Mouse (Mus musculus): ENCODE measurements around the gene Nhlrc1. TPM values are rescaled to one million over a fixed set of nuclear protein-coding genes. Genes with fewer than 3 reads are reported as not detected.

The Nhlrc1 gene
- total RNA-seq (2014; fragmentation: Nextera tagmentation), result 0.90 and 2.1 TPM in 2 replicates
- total RNA-seq (2017), result 0.75 and 0.80 TPM in 2 replicates

DNA sequence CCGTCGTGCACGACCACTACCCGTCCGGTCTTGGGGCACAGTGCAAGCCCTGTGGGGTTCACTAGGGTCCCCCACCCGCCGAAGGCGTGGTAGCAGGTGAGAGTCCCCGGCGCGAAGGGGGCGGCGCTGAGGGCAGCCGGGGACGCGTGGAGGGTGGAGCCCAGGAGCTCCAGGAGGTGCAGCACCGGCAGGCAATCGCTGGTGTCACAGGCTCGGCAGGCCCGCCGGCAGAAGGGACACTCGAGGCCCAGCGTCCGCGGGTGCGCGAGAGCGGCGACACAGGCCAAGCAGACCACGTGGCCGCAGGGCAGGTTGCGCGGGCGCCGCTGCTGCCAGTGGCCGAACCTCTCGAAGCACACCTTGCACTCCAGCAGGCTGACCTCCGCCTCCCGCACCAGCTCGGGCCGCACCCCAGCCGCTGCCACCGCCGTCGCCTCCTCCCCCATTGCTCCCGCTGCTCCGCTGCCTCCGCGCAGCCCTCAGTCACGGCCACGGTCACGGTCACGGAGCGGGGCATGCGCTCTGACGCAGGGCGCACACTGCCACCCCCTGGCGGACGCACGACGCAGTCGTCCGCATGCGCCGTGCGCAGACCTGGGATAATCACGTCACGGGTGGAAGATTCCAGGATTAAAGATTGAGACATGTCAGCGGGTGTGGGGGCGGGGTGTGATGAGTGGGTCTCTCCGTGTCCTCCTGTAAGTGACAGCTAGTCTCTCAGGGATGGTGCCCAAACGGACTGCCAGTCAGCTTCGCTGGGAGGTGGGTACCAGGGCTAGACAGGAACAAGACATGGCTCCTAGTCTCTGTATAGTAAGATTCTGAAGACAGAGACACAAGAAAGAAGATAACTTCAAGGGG, at the start of gene Nhlrc1:
Gene Nhlrc1, minus strand, starts transcription at position 517 of the 861 bp plus-strand sequence.
- peak; percentile 86 for ATAC-seq (replicated peaks; ENCODE audit: low FRiP score, low TSS enrichment, poor library complexity, severe bottlenecking)

DNA sequence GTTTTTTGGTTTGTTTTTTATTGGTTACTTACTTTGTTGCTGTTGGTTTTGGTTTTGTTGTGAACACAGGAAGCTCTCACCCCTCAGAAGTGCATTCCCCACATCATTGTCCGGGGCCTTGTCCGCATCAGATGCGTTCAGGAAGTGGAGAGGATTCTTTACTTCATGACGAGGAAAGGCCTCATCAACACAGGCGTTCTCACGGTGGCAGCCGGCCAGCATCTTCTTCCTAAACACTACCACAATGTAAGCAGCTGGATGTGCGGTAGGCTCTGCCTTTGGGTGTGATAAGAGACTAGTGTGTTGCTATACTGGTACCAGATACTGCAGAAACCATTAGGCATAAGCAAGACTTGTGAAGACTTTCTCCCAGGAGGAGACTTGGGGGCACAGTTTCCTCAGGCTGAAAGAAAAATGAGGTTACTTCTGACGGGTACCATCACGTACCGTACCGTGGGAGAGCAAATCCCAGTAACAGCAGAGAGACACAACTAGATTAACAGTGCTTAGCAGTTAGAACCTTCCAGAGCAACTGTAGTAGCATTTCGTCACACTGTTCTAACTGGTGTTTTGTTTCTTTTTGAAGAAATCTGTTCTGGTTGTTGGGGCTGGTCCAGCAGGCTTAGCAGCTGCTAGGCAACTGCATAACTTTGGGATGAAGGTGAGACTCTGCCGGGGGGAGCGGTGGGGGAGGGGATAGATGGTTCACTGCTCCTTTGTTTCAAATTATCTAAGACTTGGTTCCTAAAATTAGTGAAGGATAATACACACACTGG, 49.5 kb upstream of the Nhlrc1 start:
- ATAC-seq (replicated peaks; ENCODE audit: low FRiP score, low TSS enrichment, poor library complexity, severe bottlenecking), result peak; percentile 63; the same call in 1 of the 2 replicates

DNA sequence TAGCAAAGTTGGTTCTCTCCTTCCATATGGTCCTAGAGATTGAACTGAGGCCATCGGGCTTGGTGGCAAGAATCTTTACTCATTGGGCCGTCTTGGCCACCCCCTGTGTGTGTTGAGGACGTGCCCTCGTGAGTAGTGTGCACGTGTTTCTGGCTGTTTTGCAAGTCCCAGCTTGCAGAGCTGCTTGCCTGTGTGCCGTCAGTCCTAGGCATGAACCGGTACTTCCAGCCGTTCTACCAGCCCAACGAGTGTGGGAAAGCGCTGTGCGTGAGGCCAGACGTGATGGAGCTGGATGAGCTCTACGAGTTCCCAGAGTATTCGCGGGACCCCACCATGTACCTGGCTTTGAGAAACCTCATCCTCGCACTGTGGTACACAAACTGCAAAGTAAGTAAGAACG, 48.1 kb upstream of the Nhlrc1 start:
- ATAC-seq (replicated peaks; ENCODE audit: low FRiP score, low TSS enrichment, poor library complexity, severe bottlenecking), result no peak

DNA sequence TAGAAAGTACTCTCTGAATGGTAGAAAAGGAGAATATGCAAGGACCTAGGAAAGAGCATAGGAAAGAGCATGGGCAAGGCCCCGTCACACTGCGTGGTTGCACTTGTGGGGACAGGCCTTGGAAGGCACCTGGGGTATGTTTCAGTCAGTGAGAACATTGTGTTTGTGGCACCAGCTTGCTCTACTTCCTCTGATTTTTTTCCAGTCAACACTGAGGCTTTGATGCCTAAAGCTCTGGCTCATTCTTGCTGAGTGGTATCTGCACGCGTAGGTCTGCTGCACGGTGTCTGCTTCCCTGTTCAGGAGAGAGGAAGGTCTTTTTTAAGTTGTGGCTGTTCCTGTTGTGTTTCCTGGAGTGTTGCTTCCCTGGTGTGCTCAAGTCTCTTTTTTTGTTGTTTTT, 42.1 kb upstream of the Nhlrc1 start:
- ATAC-seq (replicated peaks; ENCODE audit: low FRiP score, low TSS enrichment, poor library complexity, severe bottlenecking), result no peak

DNA sequence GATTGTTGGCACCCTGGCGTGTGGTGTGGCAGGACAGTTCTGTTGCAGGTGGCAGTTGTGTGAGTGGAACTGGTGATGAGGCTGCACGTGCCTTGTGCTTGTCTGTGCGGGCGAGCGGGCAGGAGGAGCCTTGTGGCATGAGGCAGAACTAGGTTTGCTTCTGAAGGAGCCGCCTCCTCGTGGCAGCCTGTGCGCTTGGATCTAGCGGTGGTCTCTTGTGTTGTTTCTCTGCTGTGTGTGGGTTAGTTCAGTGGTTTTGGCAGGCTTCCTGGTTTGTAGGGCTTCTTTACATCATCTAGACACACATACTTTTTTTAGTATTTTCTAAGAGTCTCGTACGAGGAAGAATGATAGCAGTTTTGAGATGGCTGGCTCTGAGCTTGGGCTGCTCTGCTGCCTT, 41.5 kb upstream of the Nhlrc1 start:
- peak; percentile 20; the same call in 1 of the 2 replicates for ATAC-seq (replicated peaks; ENCODE audit: low FRiP score, low TSS enrichment, poor library complexity, severe bottlenecking)

DNA sequence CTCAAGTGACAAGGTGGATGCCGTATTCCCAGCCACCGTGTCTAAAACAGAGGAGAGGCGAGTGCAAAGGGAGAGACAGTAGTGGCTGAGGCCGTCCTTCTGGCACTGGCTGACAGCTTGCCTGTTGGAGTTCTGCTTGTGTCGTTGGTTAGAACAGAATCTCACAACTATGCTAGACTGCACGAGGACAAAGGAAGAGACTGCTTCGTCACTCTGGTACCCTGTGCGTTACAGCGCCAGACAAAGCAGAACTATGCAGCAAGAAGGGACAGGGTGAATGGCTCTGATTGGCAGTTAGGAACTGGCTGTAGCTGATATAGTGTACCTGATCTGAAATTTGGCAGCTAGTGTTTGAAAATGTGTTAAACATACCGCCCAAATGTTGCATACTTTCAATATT, 39.3 kb upstream of the Nhlrc1 start:
- ATAC-seq (replicated peaks; ENCODE audit: low FRiP score, low TSS enrichment, poor library complexity, severe bottlenecking), result no peak

DNA sequence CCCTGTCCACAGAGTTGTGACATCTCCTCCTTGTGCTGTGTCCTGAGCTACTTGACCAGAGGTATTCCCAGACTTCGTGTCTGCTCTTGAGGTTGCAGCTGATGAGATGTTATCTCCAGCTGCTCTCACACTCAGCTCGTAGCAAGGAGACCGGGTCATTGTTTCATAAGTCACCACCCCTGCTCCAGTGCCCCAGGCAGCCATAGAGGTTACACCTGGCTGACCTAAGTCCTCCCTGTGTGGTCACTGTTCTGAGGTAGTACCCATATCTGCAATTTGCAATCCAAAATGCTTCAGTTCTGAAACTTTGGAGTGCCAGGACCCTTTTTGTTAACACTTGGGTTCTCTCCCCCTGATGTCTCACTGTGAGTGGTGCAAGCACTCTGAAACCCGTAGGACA, 35.4 kb upstream of the Nhlrc1 start:
- no peak for ATAC-seq (replicated peaks; ENCODE audit: low FRiP score, low TSS enrichment, poor library complexity, severe bottlenecking)

DNA sequence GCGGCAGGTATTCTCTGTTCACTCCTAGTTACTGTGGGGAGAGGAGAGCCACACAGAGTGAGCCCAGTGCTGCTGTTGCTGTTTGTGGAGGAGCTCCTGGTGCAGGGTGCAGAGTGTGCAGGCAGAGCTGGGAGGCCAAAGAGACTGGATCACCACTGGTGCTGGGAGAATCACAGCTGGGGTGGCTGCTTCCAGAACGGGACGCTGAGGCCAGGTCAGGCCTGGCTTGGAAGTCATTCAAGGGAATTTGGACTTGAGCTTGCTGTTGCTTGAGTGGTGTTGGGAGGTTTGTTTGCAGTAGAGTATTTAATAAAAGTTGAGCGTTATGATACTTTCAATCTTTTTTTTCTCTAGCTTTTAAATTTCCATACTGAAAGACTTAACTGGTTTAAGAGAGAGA, 33.3 kb upstream of the Nhlrc1 start:
- no peak for ATAC-seq (replicated peaks; ENCODE audit: low FRiP score, low TSS enrichment, poor library complexity, severe bottlenecking)

DNA sequence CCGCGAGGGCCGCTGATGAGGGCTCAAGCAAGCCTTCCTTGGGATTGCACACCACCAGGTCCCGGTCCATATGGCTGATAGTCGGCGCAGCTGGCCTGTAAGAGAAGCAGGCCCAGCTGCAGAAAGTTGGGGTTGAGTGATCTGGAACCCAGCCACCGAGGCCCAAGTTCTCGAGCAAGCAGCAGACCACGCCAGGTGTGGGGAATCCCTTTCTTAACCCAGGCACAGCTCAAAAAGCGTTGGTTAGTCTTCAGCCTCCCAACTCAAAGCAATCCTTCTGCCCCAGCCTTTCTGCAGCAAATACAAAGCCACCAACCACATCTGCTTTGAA, 29.9 kb upstream of the Nhlrc1 start, which contains the start of gene Tpmt:
Gene Tpmt, minus strand, starts transcription at position 121 of the 331 bp plus-strand sequence.
- no peak for ATAC-seq (replicated peaks; ENCODE audit: low FRiP score, low TSS enrichment, poor library complexity, severe bottlenecking)

DNA sequence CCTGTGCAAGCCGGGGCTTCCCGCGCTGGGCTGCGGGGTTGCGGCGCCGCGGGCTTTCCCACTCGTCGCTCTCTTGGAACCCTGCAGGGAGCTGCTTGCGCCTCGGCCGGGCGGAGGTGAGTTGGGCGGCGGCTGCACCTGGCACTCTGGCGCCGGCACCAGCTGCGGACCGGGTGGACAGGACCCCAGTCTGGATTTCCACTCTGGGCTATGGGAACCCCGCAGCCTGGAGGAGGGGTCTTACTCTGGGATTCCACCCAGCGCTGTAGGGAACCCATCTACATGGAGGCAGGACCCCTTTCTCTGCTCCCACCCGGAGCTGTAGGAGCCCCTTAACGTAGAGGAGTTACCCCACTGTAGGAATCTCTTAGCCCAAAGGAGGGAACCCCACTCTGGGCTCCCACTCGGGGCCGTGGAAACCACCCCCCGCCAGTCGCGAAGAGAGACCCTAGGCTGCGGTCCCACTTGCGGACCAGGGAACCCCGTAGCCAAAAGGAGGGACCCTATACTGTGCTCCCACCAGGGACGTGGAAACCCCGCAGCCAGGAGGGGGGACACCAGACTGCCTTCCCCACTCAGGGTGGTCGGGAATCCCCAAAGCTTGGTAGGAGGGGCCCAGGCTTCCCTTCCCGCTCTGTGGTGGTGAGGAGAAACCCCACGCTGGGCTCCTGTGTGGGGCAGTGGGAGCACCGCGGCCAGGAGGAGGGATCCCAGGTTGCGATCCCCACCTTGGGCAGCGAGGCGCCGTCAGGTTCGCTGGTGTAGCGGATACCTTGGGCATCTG, 29.4 kb upstream of the Nhlrc1 start:
- ATAC-seq (replicated peaks; ENCODE audit: low FRiP score, low TSS enrichment, poor library complexity, severe bottlenecking), result peak; percentile 8; the same call in 1 of the 2 replicates

DNA sequence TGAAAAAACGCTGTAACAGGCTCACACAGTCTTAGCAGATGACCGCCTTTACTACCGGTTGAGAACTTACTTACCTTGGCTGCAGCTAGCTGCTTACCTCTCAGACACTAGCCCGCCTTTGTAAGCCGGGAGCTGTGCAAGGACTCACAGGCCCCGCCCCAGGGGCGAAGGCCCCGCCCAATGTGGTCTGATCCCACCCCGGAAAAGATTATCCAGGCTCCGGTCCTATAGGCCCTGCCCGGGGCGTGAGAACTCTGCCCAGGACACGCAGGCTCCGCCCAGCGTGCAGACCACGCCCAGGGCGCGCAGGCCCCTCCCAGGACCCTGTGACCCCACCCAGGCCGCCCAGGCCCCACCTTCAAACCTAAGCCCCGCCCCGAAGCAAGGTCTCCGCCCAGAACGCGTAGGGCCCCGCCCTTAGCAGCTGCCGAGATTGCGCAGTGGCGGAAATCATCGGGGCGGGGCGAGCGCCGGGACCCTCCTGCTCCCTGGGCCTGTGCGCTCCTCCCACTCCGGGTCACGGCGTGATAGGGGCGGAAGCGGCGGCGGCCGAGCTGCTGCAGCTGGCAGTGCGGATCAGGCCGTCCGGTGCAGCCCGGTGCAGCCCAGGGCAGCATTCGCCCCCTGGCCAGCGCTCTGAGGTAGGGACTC, 28.5 kb upstream of the Nhlrc1 start, which contains the start of gene Kdm1b:
Gene Kdm1b, plus strand, starts transcription at position 470 of the 651 bp plus-strand sequence.
- ATAC-seq (replicated peaks; ENCODE audit: low FRiP score, low TSS enrichment, poor library complexity, severe bottlenecking), result peak; percentile 94

DNA sequence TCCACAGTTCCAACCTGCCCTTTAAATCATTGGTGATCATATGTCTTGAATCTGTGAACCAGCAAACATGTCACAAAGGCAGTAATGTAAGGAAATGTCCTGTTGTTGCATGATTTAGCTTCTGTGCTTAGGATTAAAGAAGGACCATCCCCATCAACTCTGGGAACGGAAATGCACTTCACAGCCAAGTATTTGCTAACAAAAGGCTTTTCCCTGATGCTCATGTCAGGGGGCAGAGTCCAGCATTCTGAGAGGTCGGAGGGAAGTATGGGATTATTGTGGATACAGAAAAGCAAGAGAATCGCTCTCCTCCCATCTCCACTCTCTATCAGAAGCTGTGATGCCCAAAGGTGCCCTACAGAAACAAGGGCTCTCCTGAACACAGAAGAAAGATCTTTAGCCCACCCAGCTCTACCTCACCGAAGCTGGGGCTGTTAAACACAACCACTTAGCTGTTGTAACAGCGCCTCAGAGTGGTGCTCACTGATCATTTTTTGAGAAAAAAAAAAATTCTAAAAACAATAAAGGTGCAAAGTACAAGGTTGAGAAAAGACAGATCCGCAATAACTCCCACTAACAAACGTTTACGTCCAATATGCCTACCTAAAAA, 27.5 kb upstream of the Nhlrc1 start:
- no peak for ATAC-seq (replicated peaks; ENCODE audit: low FRiP score, low TSS enrichment, poor library complexity, severe bottlenecking)

DNA sequence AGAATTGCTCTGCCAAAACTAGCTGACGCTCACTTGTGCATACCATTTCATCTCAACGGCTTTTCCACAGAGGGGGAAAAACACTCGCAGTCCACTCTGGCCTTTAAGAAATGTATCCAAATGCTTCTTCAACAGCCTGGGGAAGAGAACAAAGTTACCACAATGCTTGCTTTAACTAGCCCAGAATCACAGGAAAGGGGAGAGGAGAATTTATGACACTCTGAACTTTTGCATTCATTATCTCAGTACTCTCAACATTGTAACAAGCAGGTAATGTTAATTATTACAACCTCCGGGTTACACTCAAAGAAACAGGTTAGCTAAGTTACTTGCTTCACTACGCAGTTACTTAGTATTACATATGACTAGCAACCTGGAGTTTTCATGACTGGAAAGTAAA, 25.4 kb upstream of the Nhlrc1 start:
- no peak for ATAC-seq (replicated peaks; ENCODE audit: low FRiP score, low TSS enrichment, poor library complexity, severe bottlenecking)

DNA sequence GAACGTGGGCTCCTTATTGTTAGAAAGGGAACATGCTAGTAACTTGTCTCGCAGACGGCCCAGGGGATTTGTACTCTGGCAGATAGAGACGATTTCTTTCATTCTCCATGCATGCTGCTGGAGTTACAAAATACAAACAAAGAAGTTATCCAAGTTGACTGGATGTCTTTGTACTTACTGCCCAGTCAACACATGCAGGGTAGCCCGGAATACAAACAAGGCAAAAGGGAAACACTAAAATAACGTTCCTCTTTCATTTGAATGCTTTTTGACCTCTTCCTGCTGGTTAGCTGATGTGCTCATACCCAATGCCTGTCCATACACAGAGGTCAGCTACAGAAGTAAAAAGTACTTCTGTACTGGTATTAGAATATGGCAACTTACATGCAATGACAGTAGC, 23.3 kb upstream of the Nhlrc1 start:
- no peak for ATAC-seq (replicated peaks; ENCODE audit: low FRiP score, low TSS enrichment, poor library complexity, severe bottlenecking)

DNA sequence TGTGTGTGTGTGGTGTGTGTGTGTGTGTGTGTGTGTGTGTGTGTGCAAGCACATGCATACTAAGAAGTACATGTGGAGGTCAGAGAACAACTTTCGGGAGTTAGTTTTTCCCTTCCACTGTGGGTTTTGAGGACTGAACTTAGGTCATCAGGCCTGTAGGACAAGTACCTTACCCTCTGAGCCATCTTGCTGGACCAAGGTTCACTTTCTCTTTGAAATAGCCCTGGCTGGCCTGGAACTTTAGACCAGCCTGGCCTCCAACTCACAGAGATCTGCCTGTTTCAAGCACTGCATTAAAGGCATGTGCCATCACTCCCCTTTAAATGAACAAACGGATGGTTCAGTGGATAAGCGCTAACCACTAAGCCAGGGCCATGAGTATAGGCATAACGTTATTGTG, 19.0 kb upstream of the Nhlrc1 start:
- no peak for ATAC-seq (replicated peaks; ENCODE audit: low FRiP score, low TSS enrichment, poor library complexity, severe bottlenecking)

DNA sequence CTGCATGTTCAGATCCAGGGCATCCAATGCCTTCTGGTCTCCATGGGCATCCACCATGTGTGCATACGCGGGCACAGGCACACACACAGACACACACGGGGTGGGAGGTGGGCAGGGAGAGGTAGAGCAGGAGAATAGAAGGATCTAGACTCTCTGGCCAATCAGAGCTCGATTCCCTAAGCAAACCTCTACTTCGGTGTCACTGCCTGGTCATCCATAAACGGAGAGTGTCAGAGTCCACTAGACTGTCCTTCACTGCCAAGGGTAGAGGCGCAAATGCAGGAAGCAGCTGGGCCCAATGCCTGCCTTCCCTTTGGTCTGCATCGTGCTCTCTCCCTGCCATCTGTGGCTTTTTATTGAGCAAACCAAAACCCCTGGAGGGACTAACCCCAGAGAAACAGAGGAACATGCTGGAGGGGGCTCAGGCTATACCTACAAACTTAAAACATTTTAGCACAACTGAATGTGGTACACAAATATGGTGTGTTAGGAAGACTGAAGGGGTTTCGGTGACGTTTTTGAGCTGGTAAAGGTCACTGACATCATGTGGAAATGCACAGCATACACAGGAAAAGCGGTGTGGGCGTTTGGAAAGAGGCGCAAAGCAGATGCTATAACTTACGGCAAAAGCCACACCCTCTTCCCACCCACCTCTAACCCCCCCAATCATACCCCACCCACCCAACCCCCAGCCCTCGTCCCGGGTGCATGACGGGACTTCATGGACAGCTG, 15.9 kb upstream of the Nhlrc1 start:
- ATAC-seq (replicated peaks; ENCODE audit: low FRiP score, low TSS enrichment, poor library complexity, severe bottlenecking), result no peak

DNA sequence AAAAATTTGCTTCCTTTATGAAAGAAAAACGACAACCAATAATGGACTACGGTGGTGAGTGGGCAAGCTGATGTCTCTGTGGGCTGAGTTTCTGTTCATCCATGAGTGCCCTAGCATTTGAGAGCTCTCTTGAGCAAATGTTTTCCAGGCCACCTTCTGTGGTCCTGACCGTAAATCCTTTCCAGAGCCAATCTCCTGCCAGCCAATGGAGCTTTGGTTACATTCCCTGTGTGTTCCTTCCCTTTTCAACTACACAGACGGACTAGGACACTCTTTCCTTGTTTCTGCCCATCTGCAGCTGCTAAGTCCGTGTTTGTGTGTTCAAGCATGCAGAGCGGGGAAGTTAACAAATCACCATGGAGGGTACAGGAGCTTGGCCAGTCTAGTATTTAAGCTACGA, 6.1 kb upstream of the Nhlrc1 start:
- ATAC-seq (replicated peaks; ENCODE audit: low FRiP score, low TSS enrichment, poor library complexity, severe bottlenecking), result no peak

DNA sequence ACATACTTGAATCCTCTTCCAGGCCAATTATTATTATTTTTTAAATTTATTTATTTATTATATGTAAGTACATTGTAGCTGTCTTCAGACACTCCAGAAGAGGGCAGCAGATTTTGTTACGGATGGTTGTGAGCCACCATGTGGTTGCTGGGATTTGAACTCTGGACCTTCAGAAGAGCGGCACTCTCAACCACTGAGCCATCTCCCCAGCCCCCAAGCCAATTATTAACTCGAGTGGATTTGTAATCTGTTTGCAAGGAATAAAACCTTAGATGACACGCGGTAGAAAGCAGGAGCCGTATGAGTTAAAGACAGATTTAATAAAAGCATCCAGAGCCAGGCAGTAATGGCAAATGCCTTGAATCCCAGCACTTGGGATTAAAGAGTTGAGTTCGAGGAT, 5.1 kb upstream of the Nhlrc1 start:
- ATAC-seq (replicated peaks; ENCODE audit: low FRiP score, low TSS enrichment, poor library complexity, severe bottlenecking), result no peak
